Mouse (Mus musculus): ENCODE measurements around the gene Dmwd.

DNA sequence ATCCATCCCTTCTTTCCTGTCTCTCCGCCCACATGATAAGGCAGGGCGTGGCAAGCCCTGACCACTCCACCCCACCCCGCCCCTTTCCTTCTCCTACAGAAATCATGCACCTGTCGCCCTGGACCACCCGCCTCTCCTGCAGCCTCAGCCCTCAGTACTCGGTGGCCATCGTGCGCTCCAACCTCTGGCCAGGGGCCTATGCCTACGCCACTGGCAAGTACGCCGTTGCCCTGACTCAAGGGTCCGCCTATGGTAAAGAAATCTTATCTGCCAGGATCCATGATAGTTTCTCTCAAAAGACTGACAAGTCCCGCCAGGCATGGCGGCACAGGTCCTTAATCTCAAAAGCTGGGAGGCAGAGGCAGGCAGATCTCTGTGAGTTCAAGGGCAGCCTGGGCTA, 8.1 kb upstream of the Dmwd start:
- TF ChIP-seq POLR2A (IDR thresholded peaks at IDR 0.05; ENCODE audit: extremely low read depth, insufficient read depth, low read length) (no peak), CTCF (IDR thresholded peaks at IDR 0.05; ENCODE audit: extremely low read depth, insufficient read depth, low read length) (no peak)

All from cortical plate, adult 2 months (tissue).